Mouse (Mus musculus) forebrain, embryonic 15.5 days (tissue): ENCODE measurements at regions not wholly inside any gene's neighbourhood (a gene's known extent, or its start where the extent isn't known, plus 50 kb on each side); places are given as distances from the start of the nearest gene placed in this dataset.

Experiments
- ATAC-seq: fragments of 200-750 bp; cut with Nextera tagmentation; replicated peaks from 2 replicates; pipeline ENCODE4 v1.8.0; 2017; ENCODE audit warnings: mild to moderate bottlenecking, moderate TSS enrichment, moderate library complexity
- H3K27ac ChIP-seq: fragments of 300-500 bp; sonication (generic); replicated peaks from 2 replicates; pipeline ENCODE4 v1.5.1; 2015; ENCODE audit warnings: mild to moderate bottlenecking, inconsistent platforms
- H3K27me3 ChIP-seq: fragments of 300-500 bp; sonication (generic); 2 replicates; pipeline ENCODE4 v1.6.1; 2015; ENCODE audit warnings: inconsistent platforms
- H3K36me3 ChIP-seq: fragments of 300-500 bp; sonication (generic); 2 replicates; pipeline ENCODE4 v1.6.1; 2015; ENCODE audit warnings: mild to moderate bottlenecking, inconsistent platforms
- H3K4me1 ChIP-seq: fragments of 300-500 bp; sonication (generic); 2 replicates; pipeline ENCODE4 v1.6.1; 2015; ENCODE audit warnings: inconsistent platforms
- H3K4me2 ChIP-seq: fragments of 300-500 bp; sonication (generic); replicated peaks from 2 replicates; pipeline ENCODE4 v1.6.1; 2015; ENCODE audit warnings: mild to moderate bottlenecking, inconsistent platforms
- H3K4me3 ChIP-seq: fragments of 300-500 bp; sonication (generic); 2 replicates; pipeline ENCODE4 v1.5.1; 2015; ENCODE audit warnings: mild to moderate bottlenecking, inconsistent platforms
- H3K9ac ChIP-seq: fragments of 300-500 bp; sonication (generic); replicated peaks from 2 replicates; pipeline ENCODE4 v1.6.1; 2015; ENCODE audit warnings: mild to moderate bottlenecking, inconsistent platforms
- H3K9me3 ChIP-seq: fragments of 300-500 bp; sonication (generic); 2 replicates; pipeline ENCODE4 v1.6.1; 2016; ENCODE audit warnings: inconsistent platforms
- WGBS: fragments of 180-500 bp; shearing (Covaris S2); methylation state at CpG from one replicate; pipeline ENCODE4 v1.1.7; 2015; ENCODE audit warnings: mixed read lengths; 5-methylcytosine and 5-hydroxymethylcytosine counted together

GRCm38 (mm10) chrX:11892396-11892795 lies 267.8 kb downstream of the Bcor start:
- H3K27me3 ChIP-seq = no peaks in the 10 kb centered on the region
- H3K4me2 ChIP-seq = no peak overlapping the region
- H3K9ac ChIP-seq = no peak overlapping the region
- no peaks in the 10 kb centered on the region for H3K9me3 ChIP-seq
- H3K27ac ChIP-seq = no peak overlapping the region
- no peak for ATAC-seq
- no peak overlapping the region for H3K4me3 ChIP-seq
- no peaks in the 10 kb centered on the region for H3K36me3 ChIP-seq
- 85% methylated on average over 5 of the region's 5 CpGs for WGBS
- H3K4me1 ChIP-seq = peaks cover 5% of the 10 kb centered on the region

- H3K4me3 ChIP-seq = no peak overlapping the region
- WGBS = 39% methylated on average over 10 of the region's 10 CpGs
- H3K9me3 ChIP-seq = no peaks in the 10 kb centered on the region
- no peak overlapping the region for H3K4me2 ChIP-seq
- H3K27ac ChIP-seq = no peak overlapping the region
- ATAC-seq = no peak; the same call in 1 of the 2 replicates
- H3K36me3 ChIP-seq = no peaks in the 10 kb centered on the region
- H3K4me1 ChIP-seq = peaks cover 5% of the 10 kb centered on the region
- no peaks in the 10 kb centered on the region for H3K27me3 ChIP-seq
- no peak overlapping the region for H3K9ac ChIP-seq
Measured at GRCm38 (mm10) chrX:11893606-11894279, 266.4 kb downstream of the Bcor start.

- H3K27me3 ChIP-seq = no peaks in the 10 kb centered on the region
- ATAC-seq = no peak; the same call in 1 of the 2 replicates
- H3K9me3 ChIP-seq = no peaks in the 10 kb centered on the region
- no peaks in the 10 kb centered on the region for H3K36me3 ChIP-seq
- WGBS = 19% methylated on average over 6 of the region's 6 CpGs
- H3K27ac ChIP-seq = no peak overlapping the region
- no peak overlapping the region for H3K4me2 ChIP-seq
- H3K4me3 ChIP-seq = no peak overlapping the region
- H3K4me1 ChIP-seq = peaks cover 5% of the 10 kb centered on the region
- no peak overlapping the region for H3K9ac ChIP-seq
Measured at GRCm38 (mm10) chrX:11894280-11894662, 265.9 kb downstream of the Bcor start.

- no peak overlapping the region for H3K4me2 ChIP-seq
- no peaks in the 10 kb centered on the region for H3K9me3 ChIP-seq
- H3K4me3 ChIP-seq = no peak overlapping the region
- H3K36me3 ChIP-seq = no peaks in the 10 kb centered on the region
- no peak for ATAC-seq
- H3K4me1 ChIP-seq = peaks cover 11% of the 10 kb centered on the region
- H3K9ac ChIP-seq = no peak overlapping the region
- H3K27ac ChIP-seq = no peak overlapping the region
- H3K27me3 ChIP-seq = no peaks in the 10 kb centered on the region
- WGBS = 58% methylated on average over 5 of the region's 5 CpGs
Measured at GRCm38 (mm10) chrX:11895396-11895795, 264.8 kb downstream of the Bcor start.

- Histone ChIP-seq H3K9me3 (no peaks in the 10 kb centered on the region), H3K27me3 (no peaks in the 10 kb centered on the region), H3K27ac (no peak overlapping the region), H3K9ac (no peak overlapping the region), H3K36me3 (no peaks in the 10 kb centered on the region), H3K4me2 (no peak overlapping the region), H3K4me1 (peaks cover 11% of the 10 kb centered on the region), H3K4me3 (no peak overlapping the region)
- ATAC-seq = no peak
- WGBS = 66% methylated on average over 8 of the region's 8 CpGs
Measured at GRCm38 (mm10) chrX:11898280-11898679, 261.9 kb downstream of the Bcor start.

- no peaks in the 10 kb centered on the region for H3K36me3 ChIP-seq
- H3K27ac ChIP-seq = no peak overlapping the region
- no peak overlapping the region for H3K4me3 ChIP-seq
- 83% methylated on average over 6 of the region's 6 CpGs for WGBS
- H3K4me1 ChIP-seq = peaks cover 9% of the 10 kb centered on the region
- no peaks in the 10 kb centered on the region for H3K27me3 ChIP-seq
- no peak for ATAC-seq
- H3K9ac ChIP-seq = no peak overlapping the region
- H3K9me3 ChIP-seq = no peaks in the 10 kb centered on the region
- H3K4me2 ChIP-seq = no peak overlapping the region
Measured at GRCm38 (mm10) chrX:11899051-11899450, 261.1 kb downstream of the Bcor start.

GRCm38 (mm10) chrX:11899914-11900313 lies 260.2 kb downstream of the Bcor start:
- H3K27ac ChIP-seq = no peak overlapping the region
- no peak overlapping the region for H3K9ac ChIP-seq
- H3K4me2 ChIP-seq = no peak overlapping the region
- 21% methylated on average over 3 of the region's 3 CpGs for WGBS
- no peaks in the 10 kb centered on the region for H3K27me3 ChIP-seq
- no peaks in the 10 kb centered on the region for H3K9me3 ChIP-seq
- no peak overlapping the region for H3K4me3 ChIP-seq
- H3K36me3 ChIP-seq = no peaks in the 10 kb centered on the region
- H3K4me1 ChIP-seq = peaks cover 5% of the 10 kb centered on the region; the same call in 1 of the 2 replicates
- peak; percentile 44 for ATAC-seq

- Histone ChIP-seq H3K4me2 (no peak overlapping the region), H3K27me3 (no peaks in the 10 kb centered on the region), H3K27ac (no peak overlapping the region), H3K4me3 (no peak overlapping the region), H3K4me1 (peaks cover 5% of the 10 kb centered on the region; the same call in 1 of the 2 replicates), H3K9ac (no peak overlapping the region), H3K9me3 (no peaks in the 10 kb centered on the region), H3K36me3 (no peaks in the 10 kb centered on the region)
- 66% methylated on average over 5 of the region's 5 CpGs for WGBS
- no peak for ATAC-seq
Measured at GRCm38 (mm10) chrX:11901791-11902190, 258.4 kb downstream of the Bcor start.

- 93% methylated on average over 4 of the region's 4 CpGs for WGBS
Measured at GRCm38 (mm10) chrX:11903116-11903700, 256.9 kb downstream of the Bcor start.

GRCm38 (mm10) chrX:11905231-11905630 lies 254.9 kb downstream of the Bcor start:
- no peak for ATAC-seq

More at GRCm38 (mm10) chrX:11903116-11903700, 256.9 kb downstream of the Bcor start:
- no peaks in the 10 kb centered on the region for H3K36me3 ChIP-seq
- peaks cover 8% of the 10 kb centered on the region; the same call in 1 of the 2 replicates for H3K4me1 ChIP-seq
- H3K9ac ChIP-seq = no peak overlapping the region
- no peak overlapping the region for H3K4me2 ChIP-seq
- H3K27ac ChIP-seq = no peak overlapping the region
- no peak overlapping the region for H3K4me3 ChIP-seq
- no peak for ATAC-seq
- no peaks in the 10 kb centered on the region for H3K9me3 ChIP-seq
- H3K27me3 ChIP-seq = no peaks in the 10 kb centered on the region

GRCm38 (mm10) chrX:11907167-11907566 lies 253.0 kb downstream of the Bcor start:
- H3K4me3 ChIP-seq = no peak overlapping the region
- WGBS = 42% methylated on average over 6 of the region's 6 CpGs
- peak; percentile 73 for ATAC-seq

More at GRCm38 (mm10) chrX:11905231-11905630, 254.9 kb downstream of the Bcor start:
- Histone ChIP-seq H3K36me3 (no peaks in the 10 kb centered on the region), H3K9me3 (no peaks in the 10 kb centered on the region), H3K27ac (no peak overlapping the region), H3K27me3 (no peaks in the 10 kb centered on the region), H3K9ac (no peak overlapping the region), H3K4me2 (no peak overlapping the region), H3K4me1 (0 out of 2 replicates have a peak, but pooled peaks cover 2% of the 10 kb centered on the region), H3K4me3 (no peak overlapping the region)
- 35% methylated on average over 5 of the region's 5 CpGs for WGBS

GRCm38 (mm10) chrX:11915984-11916383 lies 244.2 kb downstream of the Bcor start:
- 27% methylated on average over 10 of the region's 10 CpGs for WGBS
- Histone ChIP-seq H3K27me3 (no peaks in the 10 kb centered on the region), H3K4me1 (no peaks in the 10 kb centered on the region), H3K27ac (0 out of 2 replicates have a peak overlapping the region, but pooled peaks have one; percentile 27), H3K4me2 (no peak overlapping the region), H3K9ac (no peak overlapping the region), H3K9me3 (no peaks in the 10 kb centered on the region), H3K36me3 (no peaks in the 10 kb centered on the region), H3K4me3 (no peak overlapping the region)
- ATAC-seq = peak; percentile 71

More at GRCm38 (mm10) chrX:11907167-11907566, 253.0 kb downstream of the Bcor start:
- Histone ChIP-seq H3K4me1 (0 out of 2 replicates have a peak, but pooled peaks cover 2% of the 10 kb centered on the region), H3K27me3 (no peaks in the 10 kb centered on the region), H3K9ac (no peak overlapping the region), H3K36me3 (no peaks in the 10 kb centered on the region), H3K27ac (no peak overlapping the region), H3K9me3 (no peaks in the 10 kb centered on the region), H3K4me2 (no peak overlapping the region)
